Mouse (Mus musculus) kidney, embryonic 15.5 days (tissue): ENCODE measurements around the gene Abca7. TPM values are rescaled to one million over a fixed set of nuclear protein-coding genes. Genes with fewer than 3 reads are reported as not detected.

Experiments
- ATAC-seq: fragments of 200-750 bp; cut with Nextera tagmentation; replicated peaks from 2 replicates; pipeline ENCODE4 v1.8.0; 2017; ENCODE audit warnings: moderate TSS enrichment; ENCODE audit not compliant: low FRiP score
- H3K27ac ChIP-seq: fragments of 300-500 bp; sonication (generic); 2 replicates; pipeline ENCODE4 v1.5.1; 2015; ENCODE audit warnings: mild to moderate bottlenecking, inconsistent platforms
- H3K27me3 ChIP-seq: fragments of 300-500 bp; sonication (generic); 2 replicates; pipeline ENCODE4 v1.6.1; 2015; ENCODE audit warnings: inconsistent platforms
- H3K36me3 ChIP-seq: fragments of 300-500 bp; sonication (generic); 2 replicates; pipeline ENCODE4 v1.6.1; 2015; ENCODE audit warnings: inconsistent platforms
- H3K4me1 ChIP-seq: fragments of 300-500 bp; sonication (generic); 2 replicates; pipeline ENCODE4 v1.6.1; 2015; ENCODE audit warnings: inconsistent platforms
- H3K4me2 ChIP-seq: fragments of 300-500 bp; sonication (generic); 2 replicates; pipeline ENCODE4 v1.6.1; 2015; ENCODE audit warnings: moderate library complexity, mild to moderate bottlenecking, inconsistent platforms
- H3K4me3 ChIP-seq: fragments of 300-500 bp; sonication (generic); replicated peaks from 2 replicates; pipeline ENCODE4 v1.5.1; 2015; ENCODE audit warnings: mild to moderate bottlenecking, inconsistent platforms
- H3K9ac ChIP-seq: fragments of 300-500 bp; sonication (generic); 2 replicates; pipeline ENCODE4 v1.6.1; 2015; ENCODE audit warnings: mild to moderate bottlenecking, inconsistent platforms
- H3K9me3 ChIP-seq: fragments of 300-500 bp; sonication (generic); replicated peaks from 2 replicates; pipeline ENCODE4 v1.6.1; 2016; ENCODE audit warnings: inconsistent platforms
- WGBS: fragments of 180-500 bp; shearing (Covaris S2); methylation state at CpG from one replicate; pipeline ENCODE4 v1.1.7; 2015; ENCODE audit warnings: mixed read lengths; 5-methylcytosine and 5-hydroxymethylcytosine counted together
- polyA plus RNA-seq: library from polyadenylated mRNA; unstranded; fragments of >200 nt; fragmentation: Nextera tagmentation; extraction: Ambion mirVana; gene quantifications from 2 replicates; pipeline ENCODE4 v1.2.1, GENCODE M21; 2015

Abca7 gene
- polyA plus RNA-seq, 1 experiment from 2014 or later: 4.5 TPM

DNA sequence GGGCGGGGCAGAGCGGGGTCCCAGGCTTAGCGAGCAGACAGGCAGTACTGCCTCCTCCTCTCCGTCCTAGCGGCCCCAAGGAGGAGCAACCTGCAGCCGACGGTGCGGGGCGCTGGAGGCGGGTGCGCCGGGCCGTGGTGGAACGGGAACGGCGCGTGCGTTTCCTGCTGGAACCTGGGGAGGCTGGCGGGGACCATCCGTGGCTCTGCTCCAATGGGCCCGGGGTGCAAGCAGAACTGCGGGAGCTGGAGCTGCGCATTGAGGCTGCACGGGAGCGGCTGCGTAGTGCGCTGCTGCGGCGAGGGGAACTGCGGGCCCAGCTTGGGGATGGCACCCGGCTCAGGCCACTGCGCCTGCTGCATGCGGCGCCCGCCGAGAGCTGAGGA lies 19.6 kb upstream of the Abca7 start:
- WGBS: 79% methylated on average over 35 of the region's 36 CpGs
- Histone ChIP-seq H3K4me3 (no peak overlapping the region), H3K27ac (no peak overlapping the region), H3K36me3 (peaks cover 72% of the 10 kb centered on the region), H3K9ac (no peak overlapping the region), H3K4me2 (no peak overlapping the region), H3K4me1 (peaks cover 21% of the 10 kb centered on the region; the same call in 1 of the 2 replicates), H3K9me3 (no peaks in the 10 kb centered on the region), H3K27me3 (peaks cover 10% of the 10 kb centered on the region)
- ATAC-seq: no peak

DNA sequence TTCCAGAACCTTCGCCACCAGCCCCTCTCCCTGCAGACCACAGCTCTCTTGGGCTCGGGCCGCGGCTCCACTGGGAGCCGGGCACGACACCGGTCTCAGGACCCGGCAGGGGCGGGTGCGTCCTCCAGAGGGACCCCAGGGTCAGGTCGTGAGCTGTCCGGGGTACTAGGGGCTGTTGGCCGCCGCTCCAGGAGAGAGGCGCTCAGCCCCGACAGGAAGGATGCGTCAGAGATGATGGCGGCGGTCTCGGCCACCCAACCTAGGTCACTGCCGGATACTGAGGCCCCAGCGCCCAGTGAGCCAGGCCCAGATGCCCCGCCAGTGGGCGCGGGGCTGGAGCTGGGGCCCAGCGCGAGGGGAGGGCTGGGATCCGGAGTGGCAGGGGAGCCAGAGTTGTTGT lies 19.0 kb upstream of the Abca7 start:
- Histone ChIP-seq H3K27me3 (peaks cover 4% of the 10 kb centered on the region), H3K27ac (no peak overlapping the region), H3K4me1 (peaks cover 23% of the 10 kb centered on the region), H3K9me3 (no peaks in the 10 kb centered on the region), H3K4me2 (no peak overlapping the region), H3K9ac (no peak overlapping the region), H3K36me3 (peaks cover 73% of the 10 kb centered on the region), H3K4me3 (no peak overlapping the region)
- no peak for ATAC-seq
- 80% methylated on average over 28 of the region's 28 CpGs for WGBS

DNA sequence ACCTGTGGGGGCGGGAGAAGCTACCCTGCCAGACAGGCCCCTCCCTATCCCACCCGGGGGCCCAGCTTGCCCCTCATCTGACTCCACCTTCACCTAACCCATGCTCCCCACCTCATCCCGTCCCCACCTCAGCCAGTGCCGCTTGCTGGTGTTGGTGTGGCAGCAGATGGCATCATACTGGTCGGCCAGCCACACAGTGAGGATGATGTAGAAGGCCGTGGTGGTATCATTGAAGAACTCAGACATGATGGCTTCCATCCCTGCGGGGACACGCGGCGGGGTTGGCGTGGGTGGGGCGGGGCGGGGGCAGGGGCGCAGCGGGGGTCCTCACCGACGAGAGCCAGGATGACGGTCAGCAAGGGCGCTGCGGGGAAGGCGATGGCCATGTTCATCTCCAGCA lies 18.2 kb upstream of the Abca7 start:
- H3K4me2 ChIP-seq: no peak overlapping the region
- H3K36me3 ChIP-seq: peaks cover 73% of the 10 kb centered on the region
- H3K9ac ChIP-seq: no peak overlapping the region
- no peak overlapping the region for H3K27ac ChIP-seq
- no peaks in the 10 kb centered on the region for H3K27me3 ChIP-seq
- H3K9me3 ChIP-seq: no peaks in the 10 kb centered on the region
- H3K4me3 ChIP-seq: no peak overlapping the region
- ATAC-seq: no peak
- H3K4me1 ChIP-seq: peaks cover 26% of the 10 kb centered on the region
- WGBS: 95% methylated on average over 21 of the region's 21 CpGs

DNA sequence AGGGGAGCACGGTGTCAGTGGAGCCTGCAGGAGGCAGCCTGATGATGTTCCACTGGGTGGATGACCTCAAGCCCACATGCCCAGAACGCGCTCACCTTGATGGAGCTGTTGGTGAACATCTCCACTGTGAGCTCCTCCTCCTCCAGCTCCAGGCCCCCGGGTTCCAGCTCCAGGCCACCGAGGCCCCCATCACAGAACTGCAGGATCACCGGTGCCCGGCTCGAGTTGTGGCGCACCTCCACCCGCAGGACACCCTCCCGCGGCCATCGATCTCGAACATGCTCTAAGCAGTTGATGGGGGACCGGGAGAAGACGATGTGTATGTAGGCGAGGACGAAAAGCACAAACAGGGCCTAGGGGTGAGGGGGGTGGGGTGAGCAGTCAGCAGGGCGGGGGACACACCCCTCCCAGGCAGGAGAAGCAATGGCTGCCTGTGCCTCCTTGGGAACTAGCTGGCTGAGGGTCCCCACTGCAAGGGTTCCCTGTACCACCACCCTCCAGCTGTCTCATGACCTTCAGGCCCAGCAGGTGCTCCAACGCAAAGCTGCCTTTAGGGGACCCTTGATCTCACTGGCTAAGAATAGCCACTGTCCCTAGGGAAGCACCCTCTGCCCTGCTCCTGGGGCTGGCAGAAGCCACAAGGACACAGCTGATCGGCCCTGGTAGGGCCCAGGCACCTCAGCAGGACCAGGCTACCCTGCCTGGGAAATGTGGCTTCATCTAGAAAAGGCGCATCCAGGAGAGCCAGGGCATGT lies 16.7 kb upstream of the Abca7 start:
- 93% methylated on average over 22 of the region's 22 CpGs for WGBS
- Histone ChIP-seq H3K4me1 (peaks cover 30% of the 10 kb centered on the region), H3K36me3 (peaks cover 63% of the 10 kb centered on the region), H3K27me3 (no peaks in the 10 kb centered on the region), H3K4me2 (no peak overlapping the region), H3K9me3 (no peaks in the 10 kb centered on the region), H3K9ac (no peak overlapping the region), H3K4me3 (no peak overlapping the region), H3K27ac (no peak overlapping the region)
- no peak for ATAC-seq

DNA sequence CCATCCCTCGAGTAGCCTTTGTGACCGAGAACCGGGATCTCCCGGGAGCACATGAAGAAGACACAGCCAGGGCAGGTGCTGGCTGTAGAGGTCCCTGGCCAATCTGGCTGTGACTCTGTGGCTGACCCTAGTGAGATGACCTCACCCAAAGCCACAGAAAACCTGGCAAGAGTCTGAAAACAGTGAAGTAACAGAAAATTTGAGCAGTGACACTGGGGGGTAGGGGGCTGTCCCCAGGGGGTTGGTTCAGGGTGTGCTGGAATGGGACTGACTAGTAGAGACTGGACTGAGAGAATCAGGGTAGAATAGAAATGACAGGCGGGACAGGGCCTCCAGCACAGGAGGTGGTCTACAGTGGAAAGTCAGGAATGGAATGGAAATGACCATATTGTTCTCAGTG lies 13.1 kb upstream of the Abca7 start:
- no peak for ATAC-seq
- peak overlapping the region; percentile 99 for H3K27ac ChIP-seq
- 72% methylated on average over 5 of the region's 5 CpGs for WGBS

DNA sequence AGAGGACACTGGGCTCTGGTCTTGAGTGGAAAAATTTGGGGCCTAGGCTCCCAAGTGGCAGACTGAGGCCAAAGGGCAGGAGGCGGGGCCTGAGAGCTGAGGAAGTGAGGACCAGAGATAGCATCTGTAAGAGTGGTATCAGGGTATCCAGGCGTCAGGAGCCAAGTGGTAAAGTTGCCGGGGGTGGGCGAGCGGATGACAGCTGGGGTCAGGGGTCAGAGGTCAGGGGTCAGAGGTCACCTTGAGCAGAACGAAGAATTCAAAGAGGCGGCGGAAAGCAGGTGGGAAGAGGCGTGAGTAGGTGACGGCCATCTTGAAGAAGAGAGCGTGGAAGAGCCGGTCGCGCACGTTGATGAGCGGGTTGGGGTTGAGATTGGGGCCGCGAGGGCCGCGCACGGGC lies 12.6 kb upstream of the Abca7 start:
- Histone ChIP-seq H3K4me3 (peak overlapping the region; percentile 71), H3K27me3 (peaks cover 4% of the 10 kb centered on the region; the same call in 1 of the 2 replicates), H3K9me3 (no peaks in the 10 kb centered on the region), H3K4me1 (peaks cover 60% of the 10 kb centered on the region), H3K36me3 (peaks cover 23% of the 10 kb centered on the region), H3K4me2 (peak overlapping the region; percentile 72), H3K9ac (peak overlapping the region; percentile 79), H3K27ac (peak overlapping the region; percentile 99)
- no peak for ATAC-seq
- WGBS: under 1% methylated on average over 17 of the region's 21 CpGs

More for the DNA sequence above, 13.1 kb upstream of the Abca7 start:
- H3K9me3 ChIP-seq: no peaks in the 10 kb centered on the region
- H3K4me2 ChIP-seq: peak overlapping the region; percentile 72
- peak overlapping the region; percentile 71 for H3K4me3 ChIP-seq
- H3K9ac ChIP-seq: peak overlapping the region; percentile 79
- H3K4me1 ChIP-seq: peaks cover 55% of the 10 kb centered on the region
- H3K27me3 ChIP-seq: no peaks in the 10 kb centered on the region
- H3K36me3 ChIP-seq: peaks cover 28% of the 10 kb centered on the region

- WGBS: under 1% methylated on average over 49 of the region's 49 CpGs
- Histone ChIP-seq H3K4me3 (peak within 1 kb of the TSS; percentile 71), H3K4me2 (peak within 1 kb of the TSS; percentile 72), H3K27ac (peak within 1 kb of the TSS; percentile 99), H3K4me1 (peaks cover 66% of the 10 kb centered on the region), H3K9me3 (no peaks in the 10 kb centered on the region), H3K9ac (peak within 1 kb of the TSS; percentile 79), H3K36me3 (peaks cover 17% of the 10 kb centered on the region), H3K27me3 (peaks cover 6% of the 10 kb centered on the region; the same call in 1 of the 2 replicates)
- peak; percentile 79 for ATAC-seq
These were observed 12.0 kb upstream of the Abca7 start, which contains the start of gene Tmem259 for GRCm38 (mm10) chr10:79984195-79984816. TSS of gene Tmem259 (minus strand) at chr10:79984330.

DNA sequence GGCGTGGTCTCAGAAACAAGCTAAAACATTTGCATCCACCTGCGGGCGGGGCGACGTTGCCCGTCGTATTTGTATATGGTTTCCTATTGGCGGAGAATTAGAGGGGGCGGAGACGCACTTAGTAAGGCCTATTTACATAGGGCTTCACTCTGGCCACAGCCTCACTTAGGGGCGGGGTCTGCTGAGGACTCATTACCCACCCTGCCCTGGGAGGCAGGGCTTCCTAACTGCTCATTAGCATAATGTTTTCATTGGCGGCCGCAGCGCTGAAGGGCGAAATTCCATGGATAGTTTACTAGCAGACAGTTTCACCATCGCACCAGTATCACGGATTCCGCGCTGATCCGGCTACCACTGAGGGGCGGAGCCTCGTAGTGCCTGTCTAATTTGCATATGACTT lies 11.4 kb upstream of the Abca7 start:
- Histone ChIP-seq H3K4me2 (peak overlapping the region; percentile 72), H3K36me3 (peaks cover 12% of the 10 kb centered on the region; the same call in 1 of the 2 replicates), H3K4me1 (peaks cover 68% of the 10 kb centered on the region), H3K27me3 (peaks cover 6% of the 10 kb centered on the region; the same call in 1 of the 2 replicates), H3K9ac (peak overlapping the region; percentile 79), H3K4me3 (peak overlapping the region; percentile 71), H3K9me3 (no peaks in the 10 kb centered on the region), H3K27ac (peak overlapping the region; percentile 99)
- peak; percentile 94 for ATAC-seq
- 0% methylated on average over 22 of the region's 22 CpGs for WGBS

GRCm38 (mm10) chr10:79985334-79986231 lies 10.7 kb upstream of the Abca7 start:
- peak overlapping the region; percentile 99 for H3K27ac ChIP-seq
- H3K9me3 ChIP-seq: no peaks in the 10 kb centered on the region
- WGBS: 5% methylated on average over 35 of the region's 35 CpGs
- peaks cover 5% of the 10 kb centered on the region; the same call in 1 of the 2 replicates for H3K36me3 ChIP-seq
- peaks cover 71% of the 10 kb centered on the region for H3K4me1 ChIP-seq
- ATAC-seq: no peak
- H3K27me3 ChIP-seq: peaks cover 6% of the 10 kb centered on the region; the same call in 1 of the 2 replicates
- H3K9ac ChIP-seq: peak overlapping the region; percentile 79
- peak overlapping the region; percentile 71 for H3K4me3 ChIP-seq
- peak overlapping the region; percentile 72 for H3K4me2 ChIP-seq

- WGBS: 34% methylated on average over 6 of the region's 6 CpGs
- Histone ChIP-seq H3K4me2 (peak overlapping the region; percentile 79), H3K4me3 (peak overlapping the region; percentile 71), H3K4me1 (peaks cover 76% of the 10 kb centered on the region), H3K9ac (no peak overlapping the region; the same call in 1 of the 2 replicates), H3K27ac (peak overlapping the region; percentile 99), H3K9me3 (peaks cover 2% of the 10 kb centered on the region; the same call in 1 of the 2 replicates), H3K36me3 (peaks cover 11% of the 10 kb centered on the region), H3K27me3 (peaks cover 6% of the 10 kb centered on the region; the same call in 1 of the 2 replicates)
- ATAC-seq: no peak
These were observed 9.9 kb upstream of the Abca7 start for GRCm38 (mm10) chr10:79986232-79986878.

GRCm38 (mm10) chr10:79986963-79987362 lies 9.3 kb upstream of the Abca7 start:
- Histone ChIP-seq H3K27me3 (peaks cover 6% of the 10 kb centered on the region; the same call in 1 of the 2 replicates), H3K27ac (peak overlapping the region; percentile 99), H3K9ac (no peak overlapping the region; the same call in 1 of the 2 replicates), H3K36me3 (peaks cover 13% of the 10 kb centered on the region), H3K9me3 (peaks cover 7% of the 10 kb centered on the region; the same call in 1 of the 2 replicates), H3K4me2 (peak overlapping the region; percentile 79), H3K4me1 (peaks cover 71% of the 10 kb centered on the region), H3K4me3 (peak overlapping the region; percentile 71)
- ATAC-seq: no peak
- 4% methylated on average over 11 of the region's 11 CpGs for WGBS
